Mouse (Mus musculus) monocyte, adult 59 days (primary cell): ENCODE data around the gene Pmpca. TPM values are rescaled to one million over a fixed set of nuclear protein-coding genes. Genes with fewer than 3 reads are reported as not detected.

Source experiments
- total RNA-seq, 2 experiments: library from RNA; stranded (reverse); gene quantifications; one replicate each; pipeline ENCODE4 v1.2.4; 2023

The Pmpca gene
- total RNA-seq: 10 to 100 TPM; 53.7 to 56.5 TPM

DNA sequence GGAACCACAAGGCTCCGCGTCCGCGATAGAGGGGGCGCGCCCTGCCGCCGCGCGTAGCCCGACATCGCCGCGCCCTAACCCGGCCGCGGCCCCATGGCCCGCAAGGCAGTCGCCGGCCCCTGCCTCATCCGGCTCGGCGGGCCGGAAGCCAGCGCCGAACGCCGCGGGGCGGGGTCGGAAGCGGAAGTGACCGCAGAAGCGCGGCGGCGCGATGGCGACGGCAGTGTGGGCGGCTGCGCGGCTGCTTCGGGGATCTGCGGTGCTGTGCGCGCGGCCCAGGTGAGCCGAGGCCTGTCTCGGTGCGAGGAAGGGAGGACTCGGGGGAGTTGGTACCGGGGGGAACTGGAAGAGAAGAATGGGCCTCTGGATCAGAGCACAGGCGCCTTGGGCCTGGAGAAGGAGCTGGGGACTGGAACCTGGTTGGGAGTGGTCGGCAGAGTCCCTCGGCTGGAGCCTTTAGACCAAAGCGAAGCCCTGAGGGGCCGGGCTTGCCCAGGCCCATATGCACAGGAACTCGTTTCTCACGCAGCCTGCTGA lies at the start of gene Pmpca, which contains the start of gene Entr1:
TSS of gene Pmpca (plus strand) at position 186 of the 537 bp plus-strand sequence.
TSS of gene Entr1 (minus strand) at position 163 of the 537 bp plus-strand sequence.

DNA sequence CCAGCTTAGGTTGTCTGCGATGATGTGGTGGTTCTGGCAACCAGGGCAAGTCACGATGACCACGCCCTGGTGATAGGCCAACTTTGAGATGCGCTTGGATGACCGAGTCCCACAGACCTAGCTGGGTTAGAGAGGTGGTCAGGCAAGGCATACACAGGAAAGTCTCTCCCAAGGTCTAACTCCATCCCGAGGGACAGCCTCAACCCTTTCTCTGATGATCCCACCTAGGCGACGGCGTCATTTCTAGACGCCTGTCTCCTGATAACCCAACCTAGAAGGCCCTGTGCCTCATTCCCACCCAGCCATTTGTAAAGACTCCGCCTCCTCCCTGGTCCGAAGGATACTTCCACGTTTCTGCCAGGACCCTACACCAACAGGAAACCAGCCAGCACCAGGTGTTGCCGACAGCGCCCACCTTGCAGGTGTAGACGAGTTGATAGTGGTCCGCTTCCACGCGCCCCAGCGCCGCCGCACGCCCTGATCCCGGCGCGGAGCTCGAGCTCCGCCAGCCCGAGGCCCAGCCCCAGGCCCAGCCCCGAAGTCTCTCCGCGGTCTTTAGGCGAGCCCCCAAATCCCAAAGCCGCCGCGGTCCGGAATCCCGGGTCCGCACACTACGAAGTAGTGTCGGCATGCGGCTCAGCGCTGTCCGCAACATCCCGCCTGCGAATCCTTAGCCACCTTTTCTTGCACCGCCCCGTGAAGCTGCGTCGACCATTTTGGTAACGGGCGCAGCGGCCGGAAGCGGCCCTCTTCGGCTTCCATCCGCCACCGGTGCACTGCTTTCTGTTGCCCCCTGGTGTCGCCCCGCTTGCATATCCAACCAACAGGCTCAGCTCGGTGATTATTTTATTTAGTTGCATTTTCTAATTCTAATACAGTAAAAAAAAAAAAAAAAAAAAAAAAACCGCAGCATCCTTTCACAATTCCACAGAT lies 37.5 kb upstream of the Pmpca start, which contains the start of gene Dnlz:
TSS of gene Dnlz (minus strand) at position 753 of the 933 bp plus-strand sequence.

GRCm38 (mm10) chr2:26360772-26361171 lies 28.4 kb upstream of the Pmpca start, which contains the start of gene Card9:
Card9 (minus strand) TSS chr2:26360918.

DNA sequence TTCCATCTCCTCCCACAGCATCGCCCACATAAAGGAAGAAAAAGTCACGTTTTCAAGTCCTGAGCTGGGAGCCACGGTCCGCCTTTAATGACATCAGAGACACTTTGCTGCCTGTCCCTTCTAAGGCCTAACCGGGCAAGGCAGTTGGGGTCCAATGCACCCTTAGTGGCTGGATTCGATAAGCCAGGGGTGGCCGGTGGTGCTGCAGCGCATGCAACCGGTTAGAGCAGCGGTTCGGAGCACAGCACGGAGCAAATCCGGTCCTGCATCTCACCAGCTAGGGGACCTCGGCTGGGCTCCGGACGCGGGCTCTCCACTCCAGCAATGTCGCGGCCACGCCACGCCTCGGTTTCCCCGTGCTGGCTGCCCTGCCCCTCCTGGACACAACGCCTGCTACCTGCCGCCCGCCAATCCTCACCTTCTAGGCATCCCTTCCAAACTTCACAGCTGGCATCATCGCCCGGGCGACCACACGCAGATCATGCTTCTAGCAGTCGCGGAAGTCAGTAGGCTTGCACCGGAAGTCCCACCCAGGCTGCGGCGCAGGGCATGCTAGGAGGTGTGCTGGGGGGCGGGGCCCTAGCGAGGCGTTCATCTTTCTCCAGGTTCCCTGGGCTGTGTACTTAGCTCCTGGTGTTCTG lies 8.9 kb upstream of the Pmpca start, which contains the start of gene Snapc4:
TSS of gene Snapc4 (minus strand) at position 523 of the 641 bp plus-strand sequence.

DNA sequence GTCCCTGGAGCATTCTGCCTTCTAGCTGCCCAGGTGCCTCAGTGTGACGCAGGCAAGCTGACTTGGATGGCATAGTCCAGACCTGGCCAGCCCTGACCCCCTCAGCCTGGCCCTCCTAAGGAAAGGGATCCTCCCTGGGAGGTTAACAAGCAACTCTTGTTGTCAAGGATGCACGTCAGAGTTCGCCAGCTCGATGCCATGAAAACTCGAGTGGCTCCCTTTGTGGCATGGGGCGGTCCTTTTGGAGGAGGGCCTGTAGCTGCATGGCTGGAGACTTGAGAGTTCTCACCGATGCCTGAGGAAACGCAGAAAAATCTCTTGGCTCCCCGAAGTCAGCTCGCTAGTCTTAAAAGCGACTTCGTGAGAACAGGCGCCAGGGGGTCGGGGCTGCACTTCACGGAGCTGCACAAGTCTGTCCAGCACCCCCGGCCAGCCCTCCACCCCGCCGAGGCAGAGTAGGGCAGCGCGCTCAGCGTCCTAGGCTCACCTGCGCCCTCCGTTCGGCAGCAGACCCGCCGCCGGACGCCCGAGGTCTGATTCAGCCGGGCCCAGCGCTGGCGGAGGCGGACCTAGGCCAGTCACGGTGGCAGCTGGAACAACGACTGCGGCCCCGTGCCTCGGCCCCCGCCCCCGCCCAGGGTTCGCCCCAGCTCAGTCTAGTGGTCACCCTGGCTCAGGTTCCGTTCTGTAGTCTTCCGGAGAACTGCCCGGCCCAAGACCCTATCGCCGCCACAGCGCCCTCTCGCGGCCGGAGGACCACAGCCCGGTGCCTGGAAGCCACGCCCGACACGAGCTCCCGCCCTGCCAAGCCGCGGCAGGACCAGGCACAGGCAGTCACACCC lies 19.6 kb downstream of the Pmpca start, which contains the start of gene Inpp5e:
TSS of gene Inpp5e (minus strand) at position 689 of the 842 bp plus-strand sequence.

DNA sequence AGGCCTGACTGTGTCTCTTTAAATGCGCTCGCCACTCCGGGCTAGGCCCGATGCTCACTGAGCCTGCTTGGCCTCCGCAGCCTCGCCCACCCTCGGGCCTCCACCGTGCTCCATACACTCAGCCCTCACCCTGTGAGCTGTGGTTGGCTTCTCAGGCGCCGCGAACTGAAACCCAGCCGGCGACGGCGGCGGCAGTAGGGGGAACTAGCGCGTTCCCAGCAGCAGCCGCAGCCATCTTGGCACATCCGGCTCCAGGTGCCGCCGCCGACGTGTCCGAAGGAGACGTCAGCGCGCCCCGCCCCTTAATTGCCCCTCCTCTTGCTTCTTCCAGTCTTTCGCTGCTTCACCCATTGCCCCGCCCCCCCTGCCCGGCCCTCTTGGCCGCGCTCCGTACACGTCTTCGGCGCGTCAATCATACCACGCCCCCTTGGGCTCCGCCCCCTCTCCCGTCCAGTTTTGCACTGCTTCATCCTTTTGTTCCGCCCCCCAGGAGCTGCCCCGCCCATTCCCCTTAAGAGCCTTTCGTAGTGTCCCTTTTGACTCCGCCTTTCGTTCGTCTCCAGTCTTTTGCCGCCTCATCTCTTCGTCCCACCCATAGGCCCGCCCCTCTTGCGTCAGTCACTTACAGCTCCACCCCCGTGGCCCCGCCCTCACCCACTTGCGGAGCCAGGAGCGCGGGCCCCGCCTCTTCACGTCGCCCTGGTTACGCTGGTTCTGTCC lies 56.0 kb downstream of the Pmpca start, which contains the start of gene Sec16a:
TSS of gene Sec16a (minus strand) at position 271 of the 720 bp plus-strand sequence.

Other genes with a start within 250 kb of the Pmpca start
- not detected for gene Lhx3, start 181.1 kb upstream of the Pmpca start, total RNA-seq
- 1 to 10 TPM; 6.0 to 6.1 TPM for gene Qsox2, start 151.8 kb upstream of the Pmpca start, total RNA-seq
- gene Ccdc187, start 94.8 kb upstream of the Pmpca start, total RNA-seq: under 1 TPM in 1 of 2 experiments, not detected in 1; 0.06 TPM
- 10 to 100 TPM in 1 of 2 experiments, 1 to 10 TPM in 1; 7.6 to 12.1 TPM for gene Gpsm1, start 73.8 kb upstream of the Pmpca start, total RNA-seq
- 1 to 10 TPM; 6.3 to 6.9 TPM for gene Dnlz, start 37.2 kb upstream of the Pmpca start, total RNA-seq
- gene Card9, start 28.4 kb upstream of the Pmpca start, total RNA-seq: 100 to 1,000 TPM; 185 to 190 TPM
- gene Snapc4, start 8.7 kb upstream of the Pmpca start, total RNA-seq: 10 to 100 TPM; 48.9 to 49.5 TPM
- 100 to 1,000 TPM; 105 to 117 TPM for gene Entr1, start within 50 bp of the Pmpca start, total RNA-seq
- 10 to 100 TPM; 18.8 to 23.6 TPM for gene Inpp5e, start 19.9 kb downstream of the Pmpca start, total RNA-seq
- gene Sec16a, start 55.9 kb downstream of the Pmpca start, total RNA-seq: 10 to 100 TPM; 61.9 to 62.1 TPM
- 10 to 100 TPM; 67.7 to 72.1 TPM for gene Notch1, start 127.3 kb downstream of the Pmpca start, total RNA-seq
- not detected for gene Egfl7, start 190.7 kb downstream of the Pmpca start, total RNA-seq
- not detected for gene Gm20532, start 197.3 kb downstream of the Pmpca start, total RNA-seq
- 10 to 100 TPM; 26.4 to 31.7 TPM for gene Agpat2, start 215.1 kb downstream of the Pmpca start, total RNA-seq
- gene Fam69b, start 239.1 kb downstream of the Pmpca start, total RNA-seq: not detected